Mouse (Mus musculus) kidney, postnatal 14 days (tissue): ENCODE measurements at regions not wholly inside any gene's neighbourhood (a gene's known extent, or its start where the extent isn't known, plus 50 kb on each side); places are given as distances from the start of the nearest gene placed in this dataset.
A peak's percentile ranks its signal among the peaks of the same experiment; 100 is the strongest.

Experiments
- DNase-seq: peaks from one replicate; pipeline ENCODE4 v3.0.0; 2022; ENCODE audit warnings: mixed read lengths

GRCm38 (mm10) chr14:29877671-29878422 lies 90.3 kb upstream of the Selenok start:
- no peak for DNase-seq

- no peak for DNase-seq
Measured at GRCm38 (mm10) chr14:29878423-29878800, 89.7 kb upstream of the Selenok start.

GRCm38 (mm10) chr14:29879283-29879682 lies 88.8 kb upstream of the Selenok start:
- DNase-seq: no peak

GRCm38 (mm10) chr14:29882666-29883344 lies 85.3 kb upstream of the Selenok start:
- DNase-seq: peak; percentile 20

GRCm38 (mm10) chr14:29895332-29895988 lies 72.6 kb upstream of the Selenok start:
- DNase-seq: peak; percentile 85

GRCm38 (mm10) chr14:29895989-29896675 lies 72.0 kb upstream of the Selenok start:
- DNase-seq: no peak

- DNase-seq: no peak
Measured at GRCm38 (mm10) chr14:29900931-29901330, 67.2 kb upstream of the Selenok start.

- no peak for DNase-seq
Measured at GRCm38 (mm10) chr14:29903574-29903973, 64.5 kb upstream of the Selenok start.

GRCm38 (mm10) chr14:29904856-29905255 lies 63.3 kb upstream of the Selenok start:
- DNase-seq: no peak

GRCm38 (mm10) chr14:29909741-29910140 lies 58.4 kb upstream of the Selenok start:
- DNase-seq: no peak
